Mouse (Mus musculus): ENCODE data around the gene Lat2. TPM values are rescaled to one million over a fixed set of nuclear protein-coding genes. Genes with fewer than 3 reads are reported as not detected.

The Lat2 gene
- polyA plus RNA-seq, 1 experiment from 2014 or later: 3.6 TPM

DNA sequence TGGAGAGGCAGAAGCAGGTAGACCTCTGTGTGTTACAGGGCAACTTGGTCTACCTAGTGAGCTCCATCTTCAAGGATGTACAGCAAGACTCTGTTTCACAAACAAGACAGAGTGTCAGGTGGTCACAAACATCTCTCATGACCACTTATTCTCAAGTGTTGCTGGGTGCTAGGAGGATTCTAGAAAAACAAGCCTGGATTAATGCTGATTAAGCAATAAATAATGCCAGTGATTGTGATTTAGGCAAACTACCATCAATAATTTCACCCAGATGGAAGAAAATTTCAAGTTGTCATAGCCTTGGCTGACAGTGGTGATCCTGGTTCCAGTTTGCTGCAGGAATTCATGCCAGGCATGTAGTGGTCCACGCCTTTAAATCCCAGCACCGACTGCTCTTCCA is 50.6 kb downstream of the Lat2 start:
- Histone ChIP-seq H3K4me1 (ENCODE audit: insufficient read depth, low read length) (peaks cover 10% of the 10 kb centered on the region; the same call in 1 of the 2 replicates), H3K9ac (replicated peaks; ENCODE audit: low read length) (no peak overlapping the region), H3K27ac (ENCODE audit: low read length) (no peak overlapping the region), H3K36me3 (ENCODE audit: insufficient read depth, low read length) (no peaks in the 10 kb centered on the region), H3K9me3 (ENCODE audit: low read length) (0 out of 2 replicates have a peak, but pooled peaks cover 3% of the 10 kb centered on the region), H3K4me3 (ENCODE audit: low read length) (no peak overlapping the region), H3K4me2 (replicated peaks; ENCODE audit: low read depth, low read length) (no peak overlapping the region), H3K27me3 (ENCODE audit: insufficient read depth, low read length) (no peaks in the 10 kb centered on the region)
- 96% methylated on average over 2 of the region's 2 CpGs for WGBS
- no peak for ATAC-seq (ENCODE audit: low FRiP score, low TSS enrichment)

DNA sequence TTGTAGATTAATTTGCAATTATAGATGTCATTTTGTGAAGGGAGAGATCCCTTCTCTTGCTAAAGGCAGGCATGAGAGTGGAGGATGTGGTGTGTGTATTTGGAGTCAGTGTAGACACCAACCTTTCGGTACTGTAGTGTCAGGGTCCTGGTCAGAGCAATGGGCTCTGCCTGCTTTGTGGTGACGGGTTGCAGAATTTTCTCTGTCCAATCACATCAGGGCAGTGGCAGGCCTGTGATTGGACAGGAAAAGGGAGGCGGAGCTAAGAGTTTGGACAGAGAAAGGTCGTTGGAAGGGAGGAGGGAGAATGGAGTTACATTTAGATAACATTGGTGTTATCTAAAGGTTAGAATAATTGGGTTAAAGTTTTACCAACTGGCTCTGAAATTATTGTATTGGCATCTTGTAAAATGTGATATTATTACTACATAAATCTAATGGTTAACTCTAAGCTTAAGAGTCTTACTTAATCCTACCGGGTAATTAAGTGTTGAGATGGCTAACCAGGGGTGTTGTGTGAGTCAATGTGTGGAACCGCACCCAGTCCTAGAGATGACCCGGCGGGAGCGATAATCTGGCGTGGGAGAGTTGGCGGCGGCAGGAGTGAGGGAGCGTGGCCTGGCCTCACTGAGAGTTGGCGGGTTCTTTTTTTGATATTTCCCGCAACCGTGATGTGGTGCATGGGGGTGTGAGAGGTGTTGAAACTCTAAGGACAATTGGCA is 54.2 kb downstream of the Lat2 start:
- no peak overlapping the region for H3K4me2 ChIP-seq (replicated peaks; ENCODE audit: low read depth, low read length)
- H3K9me3 ChIP-seq (ENCODE audit: low read length): 0 out of 2 replicates have a peak, but pooled peaks cover 3% of the 10 kb centered on the region
- WGBS: 81% methylated on average over 16 of the region's 16 CpGs
- no peaks in the 10 kb centered on the region for H3K27me3 ChIP-seq (ENCODE audit: insufficient read depth, low read length)
- no peak overlapping the region for H3K27ac ChIP-seq (ENCODE audit: low read length)
- H3K9ac ChIP-seq (replicated peaks; ENCODE audit: low read length): no peak overlapping the region
- no peak overlapping the region for H3K4me3 ChIP-seq (ENCODE audit: low read length)
- no peaks in the 10 kb centered on the region for H3K36me3 ChIP-seq (ENCODE audit: insufficient read depth, low read length)
- ATAC-seq (ENCODE audit: low FRiP score, low TSS enrichment): no peak
- peaks cover 5% of the 10 kb centered on the region for H3K4me1 ChIP-seq (ENCODE audit: insufficient read depth, low read length)

DNA sequence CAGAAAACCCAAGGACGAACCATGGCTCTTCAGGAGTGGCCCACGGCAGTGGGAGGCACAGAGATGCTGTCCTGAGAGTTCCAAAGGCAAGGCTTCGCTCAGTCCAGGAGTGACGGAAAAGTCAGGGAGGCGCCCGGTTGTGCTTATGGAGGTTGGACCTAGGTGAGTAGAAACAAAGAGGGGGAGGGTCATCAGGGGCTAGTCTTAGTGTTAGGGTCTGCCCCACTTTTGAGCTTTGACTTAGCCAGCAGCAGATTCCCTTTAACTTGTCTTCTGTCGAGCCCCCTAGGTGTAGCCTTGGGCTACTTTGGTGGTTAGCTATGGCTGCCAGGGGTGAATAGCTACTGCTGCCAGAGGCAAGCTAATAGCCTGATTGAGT is 54.8 kb downstream of the Lat2 start, which contains the start of gene Syna:
Gene Syna, minus strand, starts transcription at position 101 of the 379 bp plus-strand sequence.
- 92% methylated on average over 7 of the region's 7 CpGs for WGBS
- Histone ChIP-seq H3K4me2 (replicated peaks; ENCODE audit: low read depth, low read length) (no peak within 1 kb of the TSS), H3K27me3 (ENCODE audit: insufficient read depth, low read length) (no peaks in the 10 kb centered on the region), H3K9me3 (ENCODE audit: low read length) (0 out of 2 replicates have a peak, but pooled peaks cover 3% of the 10 kb centered on the region), H3K4me1 (ENCODE audit: insufficient read depth, low read length) (peaks cover 10% of the 10 kb centered on the region), H3K9ac (replicated peaks; ENCODE audit: low read length) (no peak within 1 kb of the TSS), H3K27ac (ENCODE audit: low read length) (no peak within 1 kb of the TSS), H3K36me3 (ENCODE audit: insufficient read depth, low read length) (no peaks in the 10 kb centered on the region), H3K4me3 (ENCODE audit: low read length) (no peak within 1 kb of the TSS)
- ATAC-seq (ENCODE audit: low FRiP score, low TSS enrichment): no peak

DNA sequence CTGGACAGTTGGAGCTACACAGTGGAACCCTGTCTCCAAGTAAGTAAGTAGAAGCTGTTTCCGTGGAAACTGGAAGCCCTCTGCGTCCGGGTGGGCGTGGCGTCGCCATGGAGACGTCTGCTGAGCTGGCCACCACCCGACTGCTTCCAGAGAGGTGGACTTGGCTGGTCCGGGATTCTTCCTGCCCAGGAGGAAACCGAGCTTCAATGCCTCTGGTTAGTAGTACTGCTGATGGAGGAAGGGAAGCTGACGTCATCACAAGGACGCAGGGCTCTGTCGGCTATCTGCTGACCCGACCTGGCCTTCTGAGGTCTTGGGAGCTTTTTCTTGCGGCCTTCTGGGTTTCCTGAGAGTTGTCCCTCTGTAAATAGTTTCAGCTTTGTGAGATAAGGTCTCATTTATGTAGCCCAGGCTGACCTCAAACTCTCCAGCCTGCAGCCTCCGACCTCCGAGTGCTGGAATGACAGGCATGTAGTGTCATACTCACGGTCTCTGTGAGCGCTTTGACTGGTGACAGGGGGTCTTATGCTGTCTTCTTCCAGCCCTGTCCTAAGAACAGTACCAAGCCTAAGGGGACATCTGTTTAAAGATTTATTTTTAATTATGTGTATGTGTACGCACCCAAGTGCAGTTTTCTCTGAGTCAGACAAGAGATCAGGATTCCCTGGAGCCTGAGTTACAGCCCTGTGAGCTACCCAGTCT is 59.2 kb downstream of the Lat2 start:
- Histone ChIP-seq H3K4me3 (ENCODE audit: low read length) (no peak overlapping the region), H3K4me1 (ENCODE audit: insufficient read depth, low read length) (peaks cover 28% of the 10 kb centered on the region), H3K9ac (replicated peaks; ENCODE audit: low read length) (no peak overlapping the region), H3K27ac (ENCODE audit: low read length) (peak overlapping the region; percentile 85), H3K27me3 (ENCODE audit: insufficient read depth, low read length) (no peaks in the 10 kb centered on the region), H3K36me3 (ENCODE audit: insufficient read depth, low read length) (no peaks in the 10 kb centered on the region), H3K9me3 (ENCODE audit: low read length) (no peaks in the 10 kb centered on the region), H3K4me2 (replicated peaks; ENCODE audit: low read depth, low read length) (peak overlapping the region; percentile 38)
- ATAC-seq (ENCODE audit: low FRiP score, low TSS enrichment): peak; percentile 11; the same call in 1 of the 2 replicates
- 9% methylated on average over 20 of the region's 20 CpGs for WGBS

DNA sequence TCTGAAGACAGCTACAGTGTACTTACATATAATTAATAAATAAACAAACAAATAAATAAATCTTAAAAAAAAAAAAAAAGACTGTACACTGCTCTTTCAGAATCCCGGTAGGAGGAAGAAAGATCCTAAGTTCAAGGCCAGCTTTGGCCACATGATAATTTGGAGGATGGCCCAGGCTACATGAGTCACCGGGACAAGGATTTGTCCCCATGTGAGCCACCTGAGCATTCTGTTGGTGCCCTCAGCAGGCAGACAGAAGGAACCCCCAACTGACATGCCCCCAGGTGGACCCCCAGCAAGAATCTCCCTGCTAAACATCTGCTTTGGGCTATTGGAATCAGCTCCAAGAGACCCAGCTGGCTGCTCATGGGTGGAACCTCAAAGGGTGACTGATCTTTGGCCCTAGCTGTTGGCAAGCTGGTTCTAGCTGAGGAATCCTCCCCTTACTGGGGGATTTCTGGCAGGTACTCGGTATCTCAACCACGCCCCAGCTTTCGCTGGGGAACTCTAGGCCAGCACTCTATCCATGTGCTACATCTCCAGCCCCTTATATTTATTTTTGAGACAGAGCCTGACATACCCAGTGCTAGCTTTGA is 60.8 kb downstream of the Lat2 start:
- H3K27me3 ChIP-seq (ENCODE audit: insufficient read depth, low read length): no peaks in the 10 kb centered on the region
- H3K4me3 ChIP-seq (ENCODE audit: low read length): no peak overlapping the region
- WGBS: 85% methylated on average over 5 of the region's 5 CpGs
- no peaks in the 10 kb centered on the region for H3K9me3 ChIP-seq (ENCODE audit: low read length)
- no peak overlapping the region for H3K27ac ChIP-seq (ENCODE audit: low read length)
- no peak overlapping the region for H3K9ac ChIP-seq (replicated peaks; ENCODE audit: low read length)
- peaks cover 39% of the 10 kb centered on the region for H3K4me1 ChIP-seq (ENCODE audit: insufficient read depth, low read length)
- H3K4me2 ChIP-seq (replicated peaks; ENCODE audit: low read depth, low read length): no peak overlapping the region
- H3K36me3 ChIP-seq (ENCODE audit: insufficient read depth, low read length): no peaks in the 10 kb centered on the region
- no peak for ATAC-seq (ENCODE audit: low FRiP score, low TSS enrichment)

DNA sequence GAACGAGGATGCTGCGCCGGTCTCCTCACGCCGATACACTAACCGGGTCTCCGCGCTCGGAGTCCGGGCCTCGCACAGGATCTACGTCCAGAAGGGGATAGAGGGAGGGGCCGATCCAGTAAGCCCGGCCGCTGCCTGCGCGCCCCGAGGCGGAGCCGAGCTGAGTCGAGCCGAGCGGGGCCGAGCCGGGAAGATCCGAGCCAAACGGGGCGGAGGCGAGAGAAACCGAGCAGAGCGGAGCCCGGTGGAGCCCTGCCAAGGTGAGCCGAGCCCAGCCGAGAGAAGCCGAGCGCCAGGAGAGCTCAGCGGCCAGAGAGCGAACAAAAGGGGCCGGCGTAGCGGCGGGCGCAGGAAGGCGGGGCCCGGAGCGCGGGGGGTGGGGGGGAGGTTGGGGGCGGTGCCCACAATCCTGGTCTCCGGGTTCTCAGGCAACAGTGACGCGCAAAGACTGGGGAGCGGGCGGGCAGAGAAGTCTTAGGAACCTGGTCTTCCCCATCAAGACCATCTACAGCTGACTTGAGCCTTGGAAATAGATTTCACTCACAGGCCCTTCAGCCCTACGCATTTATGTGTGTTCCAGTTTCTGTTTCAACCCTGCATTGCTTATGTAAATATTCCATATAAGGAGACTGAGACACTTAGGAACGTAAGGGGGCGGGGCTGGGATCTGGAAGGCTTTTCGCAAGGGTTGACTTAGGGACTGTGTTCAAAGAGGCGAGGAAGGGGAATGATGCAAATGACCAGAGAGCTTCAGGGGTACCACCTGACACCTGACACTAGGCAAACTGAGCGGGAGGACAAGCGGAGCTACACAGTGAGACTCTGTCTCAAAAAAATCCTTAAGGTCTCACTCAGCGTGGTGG is 62.5 kb downstream of the Lat2 start, which contains the start of gene Clip2:
Gene Clip2, minus strand, starts transcription at position 325 of the 863 bp plus-strand sequence.
- no peaks in the 10 kb centered on the region for H3K36me3 ChIP-seq (ENCODE audit: insufficient read depth, low read length)
- WGBS: 1% methylated on average over 58 of the region's 61 CpGs
- peak within 1 kb of the TSS; percentile 75 for H3K4me2 ChIP-seq (replicated peaks; ENCODE audit: low read depth, low read length)
- H3K4me1 ChIP-seq (ENCODE audit: insufficient read depth, low read length): peaks cover 45% of the 10 kb centered on the region
- H3K9me3 ChIP-seq (ENCODE audit: low read length): no peaks in the 10 kb centered on the region
- peak within 1 kb of the TSS; percentile 96 for H3K27ac ChIP-seq (ENCODE audit: low read length)
- no peaks in the 10 kb centered on the region for H3K27me3 ChIP-seq (ENCODE audit: insufficient read depth, low read length)
- peak within 1 kb of the TSS; percentile 64 for H3K4me3 ChIP-seq (ENCODE audit: low read length)
- H3K9ac ChIP-seq (replicated peaks; ENCODE audit: low read length): peak within 1 kb of the TSS; percentile 93
- ATAC-seq (ENCODE audit: low FRiP score, low TSS enrichment): peak; percentile 93

DNA sequence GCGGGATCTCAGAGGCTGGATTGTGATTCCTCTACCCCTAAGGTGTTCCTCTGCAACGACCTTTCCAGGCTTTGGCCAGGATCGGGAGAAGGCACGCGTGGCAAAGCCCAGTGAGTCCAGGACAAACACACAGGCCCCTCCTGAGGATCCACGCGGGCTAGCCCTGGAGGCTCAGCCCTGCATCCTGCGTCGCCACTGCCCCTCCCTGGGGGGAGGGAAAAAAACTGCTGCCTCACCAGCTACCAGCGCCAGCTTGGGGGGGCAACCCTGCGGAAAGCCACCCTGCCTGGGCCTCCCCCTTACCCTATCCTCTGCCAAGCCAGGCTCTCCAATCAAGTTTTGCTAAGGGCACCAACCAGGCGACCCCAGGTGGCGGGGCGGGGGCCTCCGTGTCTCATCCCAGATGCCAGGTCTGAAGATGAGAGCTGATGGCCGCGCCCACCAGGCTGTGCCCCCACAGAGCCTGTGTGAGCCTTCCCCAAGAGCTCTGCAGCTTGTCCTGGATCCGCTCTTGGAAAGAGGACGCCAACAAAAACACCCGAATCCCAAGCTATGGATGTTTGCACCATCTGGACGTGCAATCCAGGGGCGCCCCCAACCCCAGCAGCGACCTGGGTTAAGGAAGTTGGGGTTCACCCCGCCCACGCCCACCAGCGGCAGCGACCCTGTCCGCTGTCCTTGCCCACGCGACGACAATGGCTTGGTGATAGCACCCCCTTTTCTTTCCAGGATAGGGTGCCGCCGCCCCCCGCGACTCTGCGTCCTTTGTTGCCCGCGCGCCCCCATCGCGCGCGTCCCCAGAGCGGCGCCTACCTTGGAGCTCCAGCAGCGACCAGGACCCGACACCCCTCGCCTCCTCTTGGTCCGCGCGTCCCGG is 63.4 kb downstream of the Lat2 start:
- peak; percentile 3; the same call in 1 of the 2 replicates for ATAC-seq (ENCODE audit: low FRiP score, low TSS enrichment)
- WGBS: 2% methylated on average over 49 of the region's 52 CpGs
- Histone ChIP-seq H3K4me2 (replicated peaks; ENCODE audit: low read depth, low read length) (peak overlapping the region; percentile 75), H3K9ac (replicated peaks; ENCODE audit: low read length) (peak overlapping the region; percentile 93), H3K9me3 (ENCODE audit: low read length) (no peaks in the 10 kb centered on the region), H3K4me1 (ENCODE audit: insufficient read depth, low read length) (peaks cover 45% of the 10 kb centered on the region), H3K36me3 (ENCODE audit: insufficient read depth, low read length) (no peaks in the 10 kb centered on the region), H3K4me3 (ENCODE audit: low read length) (peak overlapping the region; percentile 64), H3K27me3 (ENCODE audit: insufficient read depth, low read length) (no peaks in the 10 kb centered on the region), H3K27ac (ENCODE audit: low read length) (peak overlapping the region; percentile 96)

DNA sequence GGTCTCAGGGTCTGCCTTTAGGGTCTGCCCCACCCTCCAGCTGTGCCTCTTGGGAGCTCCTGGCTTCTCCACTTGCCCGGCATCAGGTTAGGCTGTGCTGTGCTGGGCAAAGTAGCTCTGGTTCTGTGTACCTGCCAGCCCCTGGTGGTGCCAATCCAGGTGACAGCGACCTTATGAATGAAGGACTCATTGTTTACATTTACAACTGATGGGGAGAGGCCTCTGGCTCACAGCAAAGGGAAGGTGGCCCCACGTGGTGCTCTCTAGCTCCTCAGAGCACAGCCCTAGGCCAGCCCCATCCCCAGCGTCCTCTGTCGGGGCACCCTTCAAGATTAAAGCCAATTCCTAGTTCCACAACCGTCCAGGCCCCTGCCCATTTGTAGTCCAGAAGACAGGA is 64.0 kb downstream of the Lat2 start:
- no peaks in the 10 kb centered on the region for H3K27me3 ChIP-seq (ENCODE audit: insufficient read depth, low read length)
- 9% methylated on average over 6 of the region's 6 CpGs for WGBS
- peaks cover 43% of the 10 kb centered on the region for H3K4me1 ChIP-seq (ENCODE audit: insufficient read depth, low read length)
- H3K27ac ChIP-seq (ENCODE audit: low read length): peak overlapping the region; percentile 96; the same call in 1 of the 2 replicates
- H3K9ac ChIP-seq (replicated peaks; ENCODE audit: low read length): peak overlapping the region; percentile 93
- peak overlapping the region; percentile 75 for H3K4me2 ChIP-seq (replicated peaks; ENCODE audit: low read depth, low read length)
- H3K4me3 ChIP-seq (ENCODE audit: low read length): peak overlapping the region; percentile 64
- H3K36me3 ChIP-seq (ENCODE audit: insufficient read depth, low read length): no peaks in the 10 kb centered on the region
- no peak for ATAC-seq (ENCODE audit: low FRiP score, low TSS enrichment)
- H3K9me3 ChIP-seq (ENCODE audit: low read length): no peaks in the 10 kb centered on the region
